Mouse (Mus musculus): ENCODE measurements around the gene Palm. TPM values are rescaled to one million over a fixed set of nuclear protein-coding genes. Genes with fewer than 3 reads are reported as not detected.

Gene Palm
- polyA plus RNA-seq, 1 experiment from 2014 or later: 261 TPM

GRCm38 (mm10) chr10:79840091-79840490 is 46.7 kb downstream of the Palm start:
- ATAC-seq: 0 out of 2 replicates have a peak, but pooled peaks have one; percentile 6
- Histone ChIP-seq H3K4me1 (replicated peaks) (peaks cover 26% of the 10 kb centered on the region), H3K9ac (replicated peaks) (0 out of 2 replicates have a peak overlapping the region, but pooled peaks have one; percentile 50), H3K27ac (0 out of 2 replicates have a peak overlapping the region, but pooled peaks have one; percentile 52), H3K36me3 (no peaks in the 10 kb centered on the region), H3K4me3 (replicated peaks) (no peak overlapping the region), H3K27me3 (no peaks in the 10 kb centered on the region), H3K9me3 (no peaks in the 10 kb centered on the region), H3K4me2 (replicated peaks) (no peak overlapping the region)
- 93% methylated on average over 3 of the region's 3 CpGs for WGBS

- H3K9ac ChIP-seq (replicated peaks): peak overlapping the region; percentile 50
- H3K4me1 ChIP-seq (replicated peaks): peaks cover 26% of the 10 kb centered on the region
- no peaks in the 10 kb centered on the region for H3K9me3 ChIP-seq
- WGBS: 1% methylated on average over 24 of the region's 24 CpGs
- peak overlapping the region; percentile 52 for H3K27ac ChIP-seq
- H3K4me3 ChIP-seq (replicated peaks): peak overlapping the region; percentile 25
- peak overlapping the region; percentile 50 for H3K4me2 ChIP-seq (replicated peaks)
- H3K36me3 ChIP-seq: no peaks in the 10 kb centered on the region
- peak; percentile 83 for ATAC-seq
- no peaks in the 10 kb centered on the region for H3K27me3 ChIP-seq
Observed at GRCm38 (mm10) chr10:79840644-79841551, 47.5 kb downstream of the Palm start.

GRCm38 (mm10) chr10:79842322-79842721 is 49.0 kb downstream of the Palm start:
- Histone ChIP-seq H3K4me3 (replicated peaks) (no peak overlapping the region), H3K27ac (no peak overlapping the region), H3K36me3 (no peaks in the 10 kb centered on the region), H3K27me3 (no peaks in the 10 kb centered on the region), H3K4me1 (replicated peaks) (peaks cover 26% of the 10 kb centered on the region), H3K4me2 (replicated peaks) (no peak overlapping the region), H3K9me3 (no peaks in the 10 kb centered on the region), H3K9ac (replicated peaks) (no peak overlapping the region)
- WGBS: 77% methylated on average over 3 of the region's 3 CpGs
- ATAC-seq: no peak

- Histone ChIP-seq H3K4me1 (replicated peaks) (peaks cover 31% of the 10 kb centered on the region), H3K9ac (replicated peaks) (no peak overlapping the region), H3K27me3 (no peaks in the 10 kb centered on the region), H3K9me3 (no peaks in the 10 kb centered on the region), H3K4me2 (replicated peaks) (no peak overlapping the region), H3K4me3 (replicated peaks) (no peak overlapping the region), H3K27ac (no peak overlapping the region), H3K36me3 (no peaks in the 10 kb centered on the region)
- no peak for ATAC-seq
- WGBS: 71% methylated on average over 6 of the region's 6 CpGs
Observed at GRCm38 (mm10) chr10:79843476-79843875, 50.1 kb downstream of the Palm start.

- Histone ChIP-seq H3K4me1 (replicated peaks) (peaks cover 23% of the 10 kb centered on the region), H3K4me2 (replicated peaks) (no peak overlapping the region), H3K9ac (replicated peaks) (no peak overlapping the region), H3K4me3 (replicated peaks) (no peak overlapping the region), H3K27ac (no peak overlapping the region), H3K9me3 (no peaks in the 10 kb centered on the region), H3K36me3 (no peaks in the 10 kb centered on the region), H3K27me3 (no peaks in the 10 kb centered on the region)
- ATAC-seq: no peak
- 75% methylated on average over 5 of the region's 5 CpGs for WGBS
Observed at GRCm38 (mm10) chr10:79846553-79846952, 53.2 kb downstream of the Palm start.

- Histone ChIP-seq H3K9ac (replicated peaks) (0 out of 2 replicates have a peak overlapping the region, but pooled peaks have one; percentile 6), H3K36me3 (no peaks in the 10 kb centered on the region), H3K27me3 (no peaks in the 10 kb centered on the region), H3K4me1 (replicated peaks) (peaks cover 34% of the 10 kb centered on the region), H3K4me2 (replicated peaks) (no peak overlapping the region), H3K27ac (0 out of 2 replicates have a peak overlapping the region, but pooled peaks have one; percentile 14), H3K9me3 (no peaks in the 10 kb centered on the region), H3K4me3 (replicated peaks) (no peak overlapping the region)
- WGBS: 94% methylated on average over 8 of the region's 8 CpGs
- ATAC-seq: no peak
Observed at GRCm38 (mm10) chr10:79849941-79850628, 56.7 kb downstream of the Palm start.

GRCm38 (mm10) chr10:79851653-79852052 is 58.3 kb downstream of the Palm start:
- ATAC-seq: no peak
- 0 out of 2 replicates have a peak, but pooled peaks cover 4% of the 10 kb centered on the region for H3K36me3 ChIP-seq
- H3K9me3 ChIP-seq: no peaks in the 10 kb centered on the region
- H3K4me1 ChIP-seq (replicated peaks): peaks cover 48% of the 10 kb centered on the region
- 84% methylated on average over 3 of the region's 3 CpGs for WGBS
- H3K27me3 ChIP-seq: no peaks in the 10 kb centered on the region
- H3K9ac ChIP-seq (replicated peaks): peak overlapping the region; percentile 82
- H3K4me2 ChIP-seq (replicated peaks): peak overlapping the region; percentile 77
- peak overlapping the region; percentile 99 for H3K27ac ChIP-seq
- no peak overlapping the region for H3K4me3 ChIP-seq (replicated peaks)

- H3K9me3 ChIP-seq: no peaks in the 10 kb centered on the region
- H3K27me3 ChIP-seq: no peaks in the 10 kb centered on the region
- H3K4me1 ChIP-seq (replicated peaks): peaks cover 54% of the 10 kb centered on the region
- H3K4me3 ChIP-seq (replicated peaks): peak overlapping the region; percentile 48
- H3K27ac ChIP-seq: peak overlapping the region; percentile 99
- H3K4me2 ChIP-seq (replicated peaks): peak overlapping the region; percentile 77
- peaks cover 10% of the 10 kb centered on the region for H3K36me3 ChIP-seq
- ATAC-seq: no peak
- WGBS: 65% methylated on average over 9 of the region's 9 CpGs
- peak overlapping the region; percentile 82 for H3K9ac ChIP-seq (replicated peaks)
Observed at GRCm38 (mm10) chr10:79852107-79852789, 58.9 kb downstream of the Palm start.

- Histone ChIP-seq H3K9me3 (no peaks in the 10 kb centered on the region), H3K4me2 (replicated peaks) (peak overlapping the region; percentile 77), H3K27me3 (no peaks in the 10 kb centered on the region), H3K9ac (replicated peaks) (peak overlapping the region; percentile 82), H3K4me1 (replicated peaks) (peaks cover 58% of the 10 kb centered on the region), H3K4me3 (replicated peaks) (peak overlapping the region; percentile 48), H3K27ac (peak overlapping the region; percentile 99), H3K36me3 (peaks cover 16% of the 10 kb centered on the region)
- no peak for ATAC-seq
- 24% methylated on average over 8 of the region's 8 CpGs for WGBS
Observed at GRCm38 (mm10) chr10:79852827-79853226, 59.5 kb downstream of the Palm start.

GRCm38 (mm10) chr10:79853392-79853791 is 60.0 kb downstream of the Palm start:
- peak overlapping the region; percentile 77 for H3K4me2 ChIP-seq (replicated peaks)
- ATAC-seq: peak; percentile 32
- no peaks in the 10 kb centered on the region for H3K27me3 ChIP-seq
- peak overlapping the region; percentile 82 for H3K9ac ChIP-seq (replicated peaks)
- no peaks in the 10 kb centered on the region for H3K9me3 ChIP-seq
- peak overlapping the region; percentile 99 for H3K27ac ChIP-seq
- peaks cover 22% of the 10 kb centered on the region for H3K36me3 ChIP-seq
- peaks cover 59% of the 10 kb centered on the region for H3K4me1 ChIP-seq (replicated peaks)
- peak overlapping the region; percentile 48 for H3K4me3 ChIP-seq (replicated peaks)
- whole genome bisulfite sequencing: 0% methylated on average over 15 of the region's 15 CpGs

GRCm38 (mm10) chr10:79853860-79854795 is 60.8 kb downstream of the Palm start, which contains the start of gene Ptbp1:
Gene Ptbp1, plus strand, starts transcription at chr10:79854427.
- ATAC-seq: peak; percentile 92
- H3K4me1 ChIP-seq (replicated peaks): peaks cover 66% of the 10 kb centered on the region

More at GRCm38 (mm10) chr10:79853860-79854795, 60.8 kb downstream of the Palm start, which contains the start of gene Ptbp1:
- Histone ChIP-seq H3K36me3 (peaks cover 29% of the 10 kb centered on the region), H3K4me3 (replicated peaks) (peak within 1 kb of the TSS; percentile 99), H3K27me3 (no peaks in the 10 kb centered on the region), H3K27ac (peak within 1 kb of the TSS; percentile 100), H3K9me3 (no peaks in the 10 kb centered on the region), H3K4me2 (replicated peaks) (peak within 1 kb of the TSS; percentile 100), H3K9ac (replicated peaks) (peak within 1 kb of the TSS; percentile 98)
- under 1% methylated on average over 75 of the region's 75 CpGs for WGBS

All from midbrain, embryonic 13.5 days (tissue).